Mouse (Mus musculus): ENCODE data around the gene Clic4. TPM values are rescaled to one million over a fixed set of nuclear protein-coding genes. Genes with fewer than 3 reads are reported as not detected.

The Clic4 gene
- polyA plus RNA-seq, 1 experiment from 2014 or later, result 107 TPM

DNA sequence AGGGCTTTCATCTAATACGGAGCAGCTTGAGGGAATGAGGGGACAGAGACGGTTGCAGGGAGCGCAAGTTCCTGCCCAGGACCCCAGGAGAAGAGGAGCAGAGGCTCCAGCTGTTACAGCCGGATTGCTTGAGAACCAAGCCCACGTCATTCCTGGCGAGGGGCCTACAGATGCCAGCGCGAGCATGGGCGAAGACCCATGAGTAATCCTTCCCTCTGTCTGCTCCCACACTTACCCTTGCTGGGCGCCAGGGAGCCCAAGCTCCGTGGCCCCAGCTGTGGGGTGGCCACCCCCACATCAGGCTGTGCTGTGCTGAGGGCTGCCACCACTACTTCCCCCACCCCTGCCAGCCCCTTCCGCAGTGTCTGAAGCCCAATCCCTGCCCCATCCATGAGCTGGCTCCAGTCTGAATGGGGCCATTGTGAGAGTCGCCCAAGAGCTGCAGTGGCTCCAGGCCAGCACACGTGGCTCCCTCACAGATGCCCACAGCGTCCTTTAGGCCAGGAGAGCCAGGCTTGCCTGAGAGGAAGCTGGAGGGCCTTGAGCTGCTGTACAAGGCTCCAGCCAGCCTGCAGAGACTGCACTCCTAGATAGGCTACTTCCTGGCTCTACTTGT lies 25.4 kb upstream of the Clic4 start:
- DNase-seq (ENCODE audit: low spot score), result no peak
- no peak overlapping the region for H3K4me2 ChIP-seq (ENCODE audit: low read length)
- no peak overlapping the region for H3K9ac ChIP-seq (ENCODE audit: low read length)

GRCm38 (mm10) chr4:135297146-135297545 lies 24.5 kb upstream of the Clic4 start:
- no peaks in the 10 kb centered on the region for H3K27me3 ChIP-seq (replicated peaks; ENCODE audit: control insufficient read depth, insufficient read depth, low read length)
- H3K4me2 ChIP-seq (ENCODE audit: low read length), result no peak overlapping the region
- ATAC-seq (replicated peaks; ENCODE audit: low FRiP score, low TSS enrichment, low read depth) (no peak), DNase-seq (ENCODE audit: low spot score) (no peak)
- H3K4me3 ChIP-seq (ENCODE audit: low read depth, low read length), result no peak overlapping the region
- peaks cover 6% of the 10 kb centered on the region for H3K4me1 ChIP-seq (replicated peaks; ENCODE audit: control insufficient read depth, insufficient read depth, low read length)
- H3K9me3 ChIP-seq (ENCODE audit: control insufficient read depth, low read length), result no peaks in the 10 kb centered on the region
- 81% methylated on average over 7 of the region's 7 CpGs for WGBS
- H3K36me3 ChIP-seq (ENCODE audit: control insufficient read depth, insufficient read depth, low read length), result no peaks in the 10 kb centered on the region
- no peak overlapping the region for H3K27ac ChIP-seq (ENCODE audit: low read depth)
- H3K9ac ChIP-seq (ENCODE audit: low read length), result no peak overlapping the region

More for the DNA sequence above, 25.4 kb upstream of the Clic4 start:
- H3K27ac ChIP-seq (ENCODE audit: low read depth), result no peak overlapping the region
- 71% methylated on average over 15 of the region's 15 CpGs for WGBS
- no peaks in the 10 kb centered on the region for H3K9me3 ChIP-seq (ENCODE audit: control insufficient read depth, low read length)
- ATAC-seq (replicated peaks; ENCODE audit: low FRiP score, low TSS enrichment, low read depth), result 0 out of 2 replicates have a peak, but pooled peaks have one; percentile 36
- H3K27me3 ChIP-seq (replicated peaks; ENCODE audit: control insufficient read depth, insufficient read depth, low read length), result no peaks in the 10 kb centered on the region
- H3K36me3 ChIP-seq (ENCODE audit: control insufficient read depth, insufficient read depth, low read length), result no peaks in the 10 kb centered on the region
- no peak overlapping the region for H3K4me3 ChIP-seq (ENCODE audit: low read depth, low read length)
- H3K4me1 ChIP-seq (replicated peaks; ENCODE audit: control insufficient read depth, insufficient read depth, low read length), result no peaks in the 10 kb centered on the region

DNA sequence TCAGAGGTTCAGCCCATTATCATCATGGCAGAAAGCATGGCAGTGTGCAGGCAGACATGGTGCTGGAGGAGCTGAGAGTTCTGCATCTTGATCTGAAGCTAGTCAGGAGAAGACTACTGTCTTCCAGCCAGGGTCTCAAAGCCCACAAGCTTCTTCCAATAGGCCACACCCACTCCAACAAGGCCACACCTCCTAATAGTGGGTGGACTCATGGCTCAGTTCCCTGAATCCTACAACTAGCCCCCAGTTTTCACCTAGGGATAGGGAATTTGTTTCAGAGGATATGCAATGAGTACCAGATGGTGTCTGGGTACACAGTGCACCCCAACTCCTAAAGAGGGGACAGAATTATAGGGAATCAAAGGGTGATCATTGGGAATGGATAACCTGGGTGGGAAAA lies 24.0 kb upstream of the Clic4 start:
- DNase-seq (ENCODE audit: low spot score) (no peak), ATAC-seq (replicated peaks; ENCODE audit: low FRiP score, low TSS enrichment, low read depth) (no peak)
- Histone ChIP-seq H3K9me3 (ENCODE audit: control insufficient read depth, low read length) (no peaks in the 10 kb centered on the region), H3K9ac (ENCODE audit: low read length) (no peak overlapping the region), H3K4me1 (replicated peaks; ENCODE audit: control insufficient read depth, insufficient read depth, low read length) (peaks cover 10% of the 10 kb centered on the region), H3K27ac (ENCODE audit: low read depth) (no peak overlapping the region), H3K4me3 (ENCODE audit: low read depth, low read length) (no peak overlapping the region), H3K36me3 (ENCODE audit: control insufficient read depth, insufficient read depth, low read length) (no peaks in the 10 kb centered on the region), H3K4me2 (ENCODE audit: low read length) (no peak overlapping the region), H3K27me3 (replicated peaks; ENCODE audit: control insufficient read depth, insufficient read depth, low read length) (no peaks in the 10 kb centered on the region)

DNA sequence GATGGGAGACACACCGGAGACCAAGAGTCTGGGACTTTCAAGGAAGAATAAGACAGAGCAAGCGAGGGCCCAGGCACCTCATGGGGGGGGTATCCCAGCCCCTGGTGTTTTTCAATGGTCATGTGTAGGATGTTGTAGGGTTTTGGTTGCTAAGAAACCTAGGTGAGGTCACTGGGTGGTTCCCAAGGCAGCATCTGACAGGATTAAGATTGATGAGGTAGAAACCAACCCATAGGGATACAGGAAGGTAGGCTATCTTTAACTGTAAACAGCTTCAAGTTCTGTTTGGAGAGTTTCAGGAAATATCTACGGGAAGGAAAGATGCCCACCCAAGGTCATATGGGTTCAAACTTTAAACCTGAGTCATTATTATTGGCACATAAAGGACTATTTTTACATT lies 21.2 kb upstream of the Clic4 start:
- no peaks in the 10 kb centered on the region for H3K27me3 ChIP-seq (replicated peaks; ENCODE audit: control insufficient read depth, insufficient read depth, low read length)
- H3K4me2 ChIP-seq (ENCODE audit: low read length), result no peak overlapping the region
- H3K4me3 ChIP-seq (ENCODE audit: low read depth, low read length), result no peak overlapping the region
- H3K36me3 ChIP-seq (ENCODE audit: control insufficient read depth, insufficient read depth, low read length), result no peaks in the 10 kb centered on the region
- H3K4me1 ChIP-seq (replicated peaks; ENCODE audit: control insufficient read depth, insufficient read depth, low read length), result peaks cover 10% of the 10 kb centered on the region
- H3K9ac ChIP-seq (ENCODE audit: low read length), result no peak overlapping the region
- H3K27ac ChIP-seq (ENCODE audit: low read depth), result no peak overlapping the region
- ATAC-seq (replicated peaks; ENCODE audit: low FRiP score, low TSS enrichment, low read depth) (no peak), DNase-seq (ENCODE audit: low spot score) (no peak)
- WGBS, result 64% methylated on average over 3 of the region's 3 CpGs
- no peaks in the 10 kb centered on the region for H3K9me3 ChIP-seq (ENCODE audit: control insufficient read depth, low read length)

GRCm38 (mm10) chr4:135292477-135293089 lies 20.0 kb upstream of the Clic4 start:
- WGBS, result 9% methylated on average over 12 of the region's 12 CpGs
- H3K9ac ChIP-seq (ENCODE audit: low read length), result no peak overlapping the region

DNA sequence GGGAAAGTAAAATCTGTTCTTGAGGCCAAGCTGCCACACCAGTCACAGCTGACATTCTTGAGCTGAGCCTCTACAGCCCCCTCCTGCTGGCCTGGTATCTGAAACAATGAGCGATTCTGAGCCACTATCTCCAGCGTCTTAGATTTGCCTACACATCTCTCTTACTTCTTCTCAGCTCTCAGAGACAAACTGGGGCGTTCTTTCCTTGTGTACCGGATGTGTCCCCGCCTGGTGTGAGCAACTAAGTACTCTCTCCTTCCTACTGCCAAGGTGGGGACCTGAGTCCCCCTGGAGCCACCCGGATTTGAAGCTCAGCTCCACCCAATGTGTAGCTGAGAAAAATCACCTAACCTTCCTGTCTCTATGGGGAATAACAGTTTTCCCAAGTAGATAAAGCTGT lies 19.2 kb upstream of the Clic4 start:
- Histone ChIP-seq H3K27me3 (replicated peaks; ENCODE audit: control insufficient read depth, insufficient read depth, low read length) (no peaks in the 10 kb centered on the region), H3K4me1 (replicated peaks; ENCODE audit: control insufficient read depth, insufficient read depth, low read length) (peaks cover 21% of the 10 kb centered on the region), H3K4me3 (ENCODE audit: low read depth, low read length) (no peak overlapping the region), H3K9ac (ENCODE audit: low read length) (no peak overlapping the region), H3K27ac (ENCODE audit: low read depth) (no peak overlapping the region), H3K36me3 (ENCODE audit: control insufficient read depth, insufficient read depth, low read length) (no peaks in the 10 kb centered on the region), H3K4me2 (ENCODE audit: low read length) (no peak overlapping the region), H3K9me3 (ENCODE audit: control insufficient read depth, low read length) (no peaks in the 10 kb centered on the region)
- ATAC-seq (replicated peaks; ENCODE audit: low FRiP score, low TSS enrichment, low read depth) (no peak), DNase-seq (ENCODE audit: low spot score) (no peak)
- 55% methylated on average over 6 of the region's 6 CpGs for WGBS

More at GRCm38 (mm10) chr4:135292477-135293089, 20.0 kb upstream of the Clic4 start:
- Histone ChIP-seq H3K4me1 (replicated peaks; ENCODE audit: control insufficient read depth, insufficient read depth, low read length) (peaks cover 14% of the 10 kb centered on the region), H3K27me3 (replicated peaks; ENCODE audit: control insufficient read depth, insufficient read depth, low read length) (no peaks in the 10 kb centered on the region), H3K9me3 (ENCODE audit: control insufficient read depth, low read length) (no peaks in the 10 kb centered on the region), H3K4me2 (ENCODE audit: low read length) (peak overlapping the region; percentile 32), H3K36me3 (ENCODE audit: control insufficient read depth, insufficient read depth, low read length) (no peaks in the 10 kb centered on the region), H3K4me3 (ENCODE audit: low read depth, low read length) (no peak overlapping the region), H3K27ac (ENCODE audit: low read depth) (peak overlapping the region; percentile 47)
- ATAC-seq (replicated peaks; ENCODE audit: low FRiP score, low TSS enrichment, low read depth) (peak; percentile 65), DNase-seq (ENCODE audit: low spot score) (no peak)

- Histone ChIP-seq H3K27ac (ENCODE audit: low read depth) (no peak overlapping the region), H3K4me1 (replicated peaks; ENCODE audit: control insufficient read depth, insufficient read depth, low read length) (peaks cover 28% of the 10 kb centered on the region), H3K4me3 (ENCODE audit: low read depth, low read length) (no peak overlapping the region), H3K9ac (ENCODE audit: low read length) (no peak overlapping the region), H3K9me3 (ENCODE audit: control insufficient read depth, low read length) (no peaks in the 10 kb centered on the region), H3K4me2 (ENCODE audit: low read length) (no peak overlapping the region), H3K36me3 (ENCODE audit: control insufficient read depth, insufficient read depth, low read length) (no peaks in the 10 kb centered on the region), H3K27me3 (replicated peaks; ENCODE audit: control insufficient read depth, insufficient read depth, low read length) (no peaks in the 10 kb centered on the region)
- no peak for DNase-seq (ENCODE audit: low spot score)
- 89% methylated on average over 8 of the region's 8 CpGs for WGBS
- ATAC-seq (replicated peaks; ENCODE audit: low FRiP score, low TSS enrichment, low read depth), result no peak
Observed at GRCm38 (mm10) chr4:135291199-135291598, 18.6 kb upstream of the Clic4 start.

- ATAC-seq (replicated peaks; ENCODE audit: low FRiP score, low TSS enrichment, low read depth), result 0 out of 2 replicates have a peak, but pooled peaks have one; percentile 33
- WGBS, result 40% methylated on average over 3 of the region's 3 CpGs
Observed at GRCm38 (mm10) chr4:135287975-135288374, 15.4 kb upstream of the Clic4 start.

More at GRCm38 (mm10) chr4:135287975-135288374, 15.4 kb upstream of the Clic4 start:
- Histone ChIP-seq H3K36me3 (ENCODE audit: control insufficient read depth, insufficient read depth, low read length) (no peaks in the 10 kb centered on the region), H3K4me3 (ENCODE audit: low read depth, low read length) (no peak overlapping the region), H3K4me1 (replicated peaks; ENCODE audit: control insufficient read depth, insufficient read depth, low read length) (peaks cover 37% of the 10 kb centered on the region), H3K9ac (ENCODE audit: low read length) (no peak overlapping the region), H3K9me3 (ENCODE audit: control insufficient read depth, low read length) (no peaks in the 10 kb centered on the region), H3K27me3 (replicated peaks; ENCODE audit: control insufficient read depth, insufficient read depth, low read length) (no peaks in the 10 kb centered on the region), H3K27ac (ENCODE audit: low read depth) (0 out of 2 replicates have a peak overlapping the region, but pooled peaks have one; percentile 27), H3K4me2 (ENCODE audit: low read length) (no peak overlapping the region)
- no peak for DNase-seq (ENCODE audit: low spot score)
